Mouse (Mus musculus) forelimb bud, embryonic 11.5 days (tissue): ENCODE results near the gene Retsat.
A peak's percentile ranks its signal among the peaks of the same experiment; 100 is the strongest.

Experiments
- DNase-seq: peaks from one replicate; pipeline ENCODE4 v3.0.0-alpha.2; 2012; ENCODE audit warnings: low read depth, low spot score

Retsat gene

DNA sequence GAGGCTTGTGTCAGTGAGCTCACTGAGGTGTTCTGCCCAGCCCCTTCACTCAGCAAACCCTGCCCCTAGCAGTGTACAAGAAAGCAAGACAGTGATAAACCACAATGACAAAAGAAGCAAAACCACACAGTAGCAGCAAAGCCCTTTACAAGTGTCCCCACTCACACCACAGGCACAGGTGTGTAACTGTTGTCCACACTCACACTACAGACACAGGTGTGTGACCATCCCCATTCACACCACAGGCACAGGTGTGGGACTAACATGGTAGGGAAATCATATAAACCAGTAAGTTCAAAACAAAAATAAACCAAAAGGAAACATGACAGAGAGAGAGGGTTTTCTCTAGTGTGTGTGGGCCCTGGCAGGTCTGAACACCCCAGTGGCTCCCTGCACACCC is 10.0 kb upstream of the Retsat start:
- DNase-seq: no peak

- no peak for DNase-seq
Observed at GRCm38 (mm10) chr6:72590111-72590510, 8.2 kb upstream of the Retsat start.

GRCm38 (mm10) chr6:72593011-72593803 is 5.1 kb upstream of the Retsat start:
- DNase-seq: no peak

DNA sequence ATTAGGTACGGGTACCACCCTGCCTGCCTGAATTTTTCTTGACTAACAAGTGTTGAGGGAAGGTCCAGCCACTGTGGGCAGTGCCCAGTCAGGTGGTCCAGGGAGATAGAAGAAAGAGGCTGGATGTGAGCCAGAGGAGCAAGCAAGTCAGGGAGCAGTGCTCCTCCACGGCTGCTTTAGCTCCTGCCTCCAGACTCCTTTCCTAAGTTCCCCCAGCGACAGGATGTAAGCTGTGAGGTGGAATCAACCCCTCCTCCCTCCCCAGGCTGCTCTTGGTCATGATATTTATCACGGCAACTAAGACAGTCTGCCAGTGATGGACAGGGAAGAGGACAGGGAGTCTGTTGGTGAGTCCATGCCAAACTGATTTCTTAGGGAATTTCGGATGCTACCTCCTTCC is 4.4 kb upstream of the Retsat start:
- no peak for DNase-seq

- DNase-seq: no peak
Observed at GRCm38 (mm10) chr6:72597083-72597874, 996 bp upstream of the Retsat start.

DNA sequence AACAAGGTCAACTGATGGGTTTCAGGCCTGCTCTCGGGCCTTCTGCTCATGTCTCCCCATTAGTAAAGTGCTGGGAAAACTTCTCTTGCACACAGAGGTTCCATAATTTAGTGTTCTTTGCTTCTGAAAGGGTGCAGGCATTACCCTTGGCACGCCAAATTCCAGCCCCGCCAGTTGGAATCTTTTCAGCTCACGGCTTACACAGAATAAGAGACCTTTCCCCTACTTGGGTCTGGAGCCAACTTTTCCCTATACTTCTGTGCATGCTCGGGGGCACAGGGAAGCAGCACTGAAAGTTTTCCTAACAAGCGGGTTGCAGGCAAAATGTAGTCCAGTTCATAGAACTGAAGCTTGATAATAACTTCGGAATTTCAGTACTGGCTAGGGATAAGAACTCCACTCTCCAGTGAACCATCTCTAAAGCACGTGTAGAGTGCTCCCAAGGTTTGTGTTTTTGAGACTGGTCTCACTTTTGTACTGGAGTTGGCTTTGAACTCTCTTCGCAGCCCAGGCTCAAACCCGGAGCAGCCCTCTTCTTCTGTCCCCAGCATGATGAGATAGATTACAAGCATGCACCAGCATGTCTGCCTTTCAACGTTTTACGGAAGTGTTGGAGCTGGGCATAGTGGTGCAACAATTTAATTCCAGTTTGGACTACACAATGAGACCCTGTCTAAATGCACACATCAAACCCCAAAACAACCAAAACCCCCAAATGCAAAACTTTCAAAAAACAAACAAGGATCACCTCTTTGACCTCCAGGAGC is 699 bp downstream of the Retsat start:
- DNase-seq: peak; percentile 4

DNA sequence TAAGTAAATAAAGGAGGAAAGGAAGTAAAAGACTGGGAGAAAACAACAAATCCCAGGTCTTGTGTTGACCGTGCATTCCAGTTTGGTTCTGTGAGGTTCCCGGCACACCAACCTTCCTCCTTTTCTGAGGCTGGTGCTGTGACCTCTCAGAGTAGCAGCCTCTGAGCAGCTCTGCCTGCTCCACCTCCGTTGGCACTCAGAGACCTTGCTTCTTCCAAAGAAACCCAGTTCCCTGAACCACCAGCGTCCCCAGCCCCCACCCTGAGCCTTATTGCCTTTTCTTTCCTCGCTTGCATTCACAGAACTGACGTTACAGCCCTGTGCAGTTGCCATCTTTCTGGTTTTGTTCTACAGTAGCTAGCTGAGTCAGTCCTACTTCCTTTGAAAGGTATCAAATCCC is 1.9 kb downstream of the Retsat start:
- DNase-seq: no peak

DNA sequence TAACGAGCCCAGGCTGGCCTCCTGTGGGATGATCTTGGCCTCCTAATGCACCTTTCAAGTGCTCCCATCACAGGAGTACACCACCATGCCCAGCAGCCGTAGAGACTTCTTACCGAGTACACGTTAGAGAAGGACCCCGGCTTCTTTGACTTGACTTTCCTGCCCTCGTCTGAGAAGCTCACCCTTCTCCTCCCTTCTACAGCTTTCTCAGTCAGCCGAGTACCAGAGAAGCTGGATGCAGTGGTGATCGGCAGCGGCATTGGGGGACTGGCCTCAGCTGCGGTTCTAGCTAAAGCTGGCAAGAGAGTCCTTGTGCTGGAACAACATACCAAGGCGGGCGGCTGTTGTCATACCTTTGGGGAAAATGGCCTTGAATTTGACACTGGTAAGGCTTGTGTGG is 2.5 kb downstream of the Retsat start:
- no peak for DNase-seq

DNA sequence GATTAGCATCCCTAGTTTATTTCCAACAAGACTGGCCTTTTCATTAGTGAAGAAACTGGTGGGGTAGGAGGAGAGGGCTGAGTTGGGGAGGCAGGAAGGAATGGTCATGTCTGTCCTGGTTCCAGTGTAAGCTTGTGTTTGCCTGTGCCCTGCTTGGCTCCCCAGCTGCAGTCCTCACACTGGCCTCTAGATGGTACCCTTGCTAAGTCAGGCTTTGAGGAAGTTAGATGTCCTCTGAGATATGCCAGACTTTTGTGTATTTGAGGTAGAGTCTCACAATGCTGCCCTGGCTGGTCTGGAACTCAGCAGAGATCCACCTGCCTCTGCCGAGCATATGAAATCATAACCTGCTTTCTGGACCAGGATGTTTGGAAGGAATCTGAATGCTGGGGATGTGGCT is 3.5 kb downstream of the Retsat start:
- peak; percentile 75 for DNase-seq

DNA sequence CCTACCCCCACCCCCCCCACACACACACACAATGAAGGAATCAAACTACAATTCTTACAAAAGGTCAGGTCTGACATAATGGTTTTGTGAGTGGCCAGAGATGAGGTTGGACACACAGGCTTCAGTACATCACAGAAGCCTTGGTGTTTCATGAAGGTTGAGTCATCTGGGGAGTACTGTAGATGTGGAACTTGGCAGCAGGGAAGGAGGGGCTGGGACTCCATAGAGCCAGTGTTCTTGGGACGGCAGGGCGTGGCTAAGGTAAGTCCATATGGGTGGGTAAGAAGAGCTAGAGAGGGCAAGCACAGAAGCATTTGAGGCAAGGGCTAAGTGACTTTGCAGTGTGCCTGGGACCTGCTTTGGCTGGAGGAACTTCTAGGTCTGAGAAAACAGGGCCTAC is 5.8 kb downstream of the Retsat start:
- no peak for DNase-seq

GRCm38 (mm10) chr6:72607060-72607459 is 8.8 kb downstream of the Retsat start:
- DNase-seq: no peak

DNA sequence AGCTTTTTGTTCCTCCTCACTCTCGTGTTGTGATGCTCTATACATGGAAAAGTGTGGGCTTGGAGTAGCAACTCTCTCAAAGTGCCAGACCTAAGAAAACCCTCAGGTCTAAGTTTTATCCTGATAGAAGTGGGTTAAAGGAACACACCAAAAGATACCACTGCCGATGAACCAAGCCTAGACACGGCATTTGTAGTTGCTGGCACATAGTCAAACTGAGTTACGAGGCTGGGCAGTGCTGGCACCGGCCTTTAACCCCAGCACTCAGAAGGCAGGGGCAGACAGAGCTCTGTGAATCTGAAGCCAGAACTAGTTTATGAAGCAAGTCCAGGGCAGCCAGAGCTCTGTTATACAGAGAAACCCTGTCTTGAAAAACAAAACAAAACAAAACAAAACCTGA is 9.4 kb downstream of the Retsat start:
- no peak for DNase-seq

- no peak for DNase-seq
Observed at GRCm38 (mm10) chr6:72608662-72609184, 10.4 kb downstream of the Retsat start.

- DNase-seq: no peak
Observed at GRCm38 (mm10) chr6:72610261-72610660, 12.0 kb downstream of the Retsat start.

DNA sequence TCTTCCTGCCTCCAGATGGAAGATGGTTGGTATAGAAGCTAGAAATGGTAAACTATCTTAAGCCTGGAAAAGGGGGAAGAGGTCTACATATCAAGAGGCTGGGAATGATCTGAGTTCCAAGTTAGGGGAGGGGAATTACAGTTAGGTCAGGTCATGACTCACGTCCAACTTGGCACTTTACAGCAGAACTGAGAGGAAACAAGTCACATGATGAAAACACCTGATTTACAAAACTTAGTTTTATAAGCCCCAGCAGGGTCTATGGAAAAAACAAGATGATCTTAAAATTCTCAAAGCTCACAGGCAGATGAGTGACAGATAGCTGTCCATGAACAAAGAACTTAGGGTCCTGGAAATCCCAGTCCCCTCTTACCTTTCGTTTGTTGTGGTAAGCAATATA is 16.9 kb downstream of the Retsat start:
- DNase-seq: no peak

GRCm38 (mm10) chr6:72615561-72616375 is 17.5 kb downstream of the Retsat start:
- DNase-seq: no peak

DNA sequence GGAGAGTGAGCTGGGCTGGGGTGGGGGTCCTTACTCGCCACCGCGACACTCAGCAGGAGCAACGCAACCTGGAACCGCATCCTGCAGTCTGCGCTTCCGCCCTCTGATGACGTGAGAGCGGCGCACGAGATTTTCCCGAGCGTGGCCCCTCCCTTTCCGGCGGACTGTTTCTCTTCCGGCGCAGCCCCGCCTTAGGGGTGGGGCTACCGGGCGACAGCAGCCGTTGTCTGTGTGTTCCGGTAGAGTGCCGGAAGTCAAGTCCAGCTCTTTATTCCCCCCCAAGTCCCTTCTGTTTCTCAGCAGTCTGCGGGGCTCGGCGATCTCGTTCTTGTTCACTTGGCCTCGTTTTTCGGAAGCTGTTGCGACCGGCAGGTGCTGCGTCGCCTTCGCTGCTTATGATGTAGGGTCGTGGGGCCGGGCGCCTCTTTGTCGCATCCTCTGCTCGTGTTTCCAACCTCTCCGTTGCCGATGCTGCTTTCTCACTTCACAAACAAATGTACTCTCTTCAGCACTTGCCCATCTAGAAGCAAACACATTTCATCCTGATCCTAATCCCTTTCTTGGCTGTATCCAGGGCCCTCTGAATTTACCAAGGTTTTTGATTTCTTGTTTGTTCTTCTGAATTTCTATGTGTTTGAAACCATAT is 18.5 kb downstream of the Retsat start, which contains the start of gene Tgoln1:
Gene Tgoln1, minus strand, starts transcription at position 358 of the 646 bp plus-strand sequence.
- peak; percentile 94 for DNase-seq

DNA sequence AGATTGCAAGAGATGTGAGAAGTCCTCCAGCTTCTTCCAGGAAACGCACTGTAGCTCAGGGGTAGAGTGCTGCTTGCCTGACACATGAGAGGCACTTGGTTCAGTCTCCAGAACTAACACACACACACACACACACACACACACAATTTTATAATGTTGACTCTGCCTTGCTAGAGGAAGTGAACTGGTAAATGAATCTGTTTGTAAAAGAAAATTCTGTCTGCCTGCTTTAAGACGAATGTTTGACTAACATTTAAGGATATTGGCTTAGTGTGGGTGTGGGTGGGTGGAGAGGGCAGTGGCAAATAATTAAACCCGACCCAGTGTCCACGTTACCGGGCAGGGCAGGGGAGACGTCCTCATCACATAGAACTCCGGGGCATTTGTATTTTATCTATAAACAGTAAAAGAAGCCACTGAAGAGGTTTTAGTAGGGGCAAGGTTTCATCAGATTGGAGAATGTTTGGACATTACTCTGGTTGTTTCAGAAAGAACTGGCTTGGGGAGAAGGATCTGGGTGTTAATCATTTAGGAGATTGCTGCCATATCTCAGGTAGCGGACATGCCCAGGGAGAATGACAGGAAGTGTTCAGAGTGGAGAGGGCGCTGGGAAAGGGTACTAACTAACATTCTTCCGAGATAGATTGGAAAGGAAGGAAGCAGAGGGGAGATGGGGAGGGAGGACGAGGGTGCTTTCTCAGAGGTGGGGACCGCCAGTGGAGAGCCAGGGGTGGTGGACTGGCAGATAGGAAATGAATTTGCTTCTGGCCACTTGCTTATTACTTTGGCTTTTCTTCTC is 21.7 kb downstream of the Retsat start:
- DNase-seq: no peak

DNA sequence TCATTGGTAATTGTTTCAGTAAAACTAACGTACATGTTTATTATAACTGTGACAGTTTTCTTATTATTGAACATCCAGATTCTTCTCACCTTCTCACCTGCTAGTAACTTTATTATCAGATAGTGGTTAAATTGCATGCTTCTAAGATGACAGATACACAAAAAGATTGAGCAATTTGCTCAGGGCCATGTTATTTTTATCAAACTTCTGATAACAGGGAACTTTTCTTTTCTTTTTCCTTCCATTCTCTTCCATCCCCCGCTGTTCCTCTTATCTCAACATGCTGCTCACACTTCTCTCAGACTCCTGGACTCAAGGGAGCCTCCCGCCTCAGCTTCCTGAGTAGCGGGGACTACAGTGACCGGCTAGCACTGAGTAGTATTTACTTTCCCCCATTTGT is 22.6 kb downstream of the Retsat start:
- DNase-seq: no peak

DNA sequence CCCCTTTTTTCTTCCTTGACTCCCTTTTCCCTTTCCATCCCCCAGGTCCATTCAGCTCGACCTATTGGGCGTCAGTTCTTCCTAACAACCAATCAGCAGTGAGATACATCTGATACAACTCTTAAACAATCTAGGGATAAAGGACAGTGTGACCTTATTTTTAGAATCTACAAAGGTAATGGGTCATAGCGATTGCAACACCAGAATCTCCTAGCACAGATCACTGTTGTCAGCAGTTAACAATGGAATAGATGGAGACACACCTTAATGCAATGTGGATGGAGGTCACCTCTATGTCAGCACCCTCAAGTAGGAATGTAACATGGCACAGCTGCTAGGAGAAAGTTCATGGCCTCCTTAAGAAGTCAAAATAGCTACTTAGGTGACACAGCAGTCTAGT is 24.6 kb downstream of the Retsat start:
- DNase-seq: no peak
